Mouse (Mus musculus) fibroblast of lung, adult 2 months (primary cell): ENCODE data around the gene Kcnt2.

Experiments
- DNase-seq: peaks from one replicate; pipeline ENCODE4 v3.0.0-alpha.2; 2011; ENCODE audit warnings: low read depth

The Kcnt2 gene

DNA sequence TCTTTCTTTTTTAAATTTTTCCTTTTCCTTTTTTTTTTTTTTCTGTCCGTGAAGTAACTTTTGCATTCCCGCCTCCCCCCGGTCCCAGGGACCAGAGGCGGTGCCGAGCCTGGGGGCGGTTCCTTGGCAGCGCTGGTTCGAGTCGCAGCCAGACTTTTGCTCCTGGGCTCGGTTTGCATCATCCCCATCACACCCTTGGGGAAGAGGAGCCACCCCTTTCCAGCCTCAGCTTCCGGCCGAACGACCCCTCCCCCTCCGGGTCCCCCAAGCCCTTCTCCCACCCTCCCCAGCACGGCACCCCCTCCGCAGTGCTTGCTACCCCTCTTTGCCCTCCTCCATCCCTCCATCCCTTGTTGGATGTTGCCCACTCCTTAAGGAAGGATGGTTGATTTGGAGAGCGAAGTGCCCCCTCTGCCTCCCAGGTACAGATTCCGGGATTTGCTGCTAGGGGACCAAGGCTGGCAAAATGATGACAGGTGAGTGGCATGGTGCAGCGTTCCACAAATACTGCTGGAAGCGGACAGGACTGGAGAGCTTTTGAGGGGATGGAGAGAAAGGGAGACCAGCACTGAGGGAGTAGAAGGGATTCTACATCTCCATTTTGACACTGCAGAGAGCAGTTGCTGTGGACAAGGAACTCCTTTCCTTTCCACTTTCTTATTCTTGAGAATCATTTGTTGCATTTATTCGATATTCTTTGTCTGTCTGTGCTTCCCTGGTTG lies at the start of gene Kcnt2:
Kcnt2 (plus strand) TSS at position 283 of the 722 bp plus-strand sequence.
- DNase-seq = no peak

DNA sequence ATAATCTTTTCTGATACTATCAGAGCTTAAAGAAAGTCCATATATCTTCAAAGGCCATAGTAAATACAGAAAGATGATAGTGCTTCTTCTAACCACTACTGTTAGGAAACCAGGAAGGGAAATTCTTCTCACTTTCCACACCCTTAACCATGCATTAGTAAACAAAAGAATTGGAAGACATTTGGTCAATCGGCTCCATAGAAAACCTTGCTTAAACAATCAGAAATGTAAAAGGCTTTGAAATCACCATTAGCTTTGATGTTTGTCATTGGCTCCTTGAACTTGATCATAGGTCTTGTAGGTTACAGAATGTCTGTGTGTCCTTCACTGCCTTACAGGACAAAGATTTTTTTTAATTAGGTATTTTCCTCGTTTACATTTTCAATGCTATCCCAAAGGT lies 40.6 kb upstream of the Kcnt2 start:
- DNase-seq = no peak

DNA sequence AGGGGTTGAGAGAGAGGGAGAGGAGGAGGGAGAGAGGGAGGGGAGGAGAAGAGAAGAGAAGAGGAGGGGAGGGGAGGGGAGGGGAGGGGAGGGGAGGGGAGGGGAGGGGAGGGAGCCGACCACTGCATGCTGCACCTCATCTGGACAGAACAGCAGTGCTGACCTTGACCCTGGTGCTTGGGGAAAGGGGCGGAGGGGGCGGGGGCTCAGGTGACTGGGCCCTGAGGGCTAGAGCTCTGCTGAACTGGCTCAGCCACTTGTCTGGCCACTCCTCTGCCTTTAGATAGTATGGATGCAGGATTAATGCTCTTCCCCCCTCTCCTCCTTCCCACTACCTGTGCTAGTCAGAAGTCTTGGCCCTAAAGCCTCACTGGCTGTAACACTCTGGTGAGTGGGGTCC lies 20.7 kb upstream of the Kcnt2 start:
- DNase-seq = no peak

DNA sequence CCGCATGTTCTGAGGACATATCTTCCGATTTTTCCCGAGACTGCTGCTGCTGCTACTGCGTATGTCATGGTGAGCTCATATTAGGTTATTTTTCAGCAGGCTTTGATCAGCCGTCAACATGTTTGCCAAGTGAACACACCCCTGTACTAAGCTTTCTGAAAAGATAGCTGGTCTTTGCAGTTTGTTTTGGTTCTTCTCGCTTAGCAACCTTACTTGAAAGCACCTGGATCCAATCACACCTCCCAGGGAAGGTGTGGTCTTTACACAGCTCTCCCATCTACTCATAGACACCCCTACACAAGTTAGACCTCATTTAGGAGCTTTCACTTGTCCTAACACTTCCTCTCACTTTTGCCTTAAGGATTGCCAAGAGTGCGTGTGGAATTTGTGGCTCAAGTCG lies 19.3 kb upstream of the Kcnt2 start:
- DNase-seq = no peak

DNA sequence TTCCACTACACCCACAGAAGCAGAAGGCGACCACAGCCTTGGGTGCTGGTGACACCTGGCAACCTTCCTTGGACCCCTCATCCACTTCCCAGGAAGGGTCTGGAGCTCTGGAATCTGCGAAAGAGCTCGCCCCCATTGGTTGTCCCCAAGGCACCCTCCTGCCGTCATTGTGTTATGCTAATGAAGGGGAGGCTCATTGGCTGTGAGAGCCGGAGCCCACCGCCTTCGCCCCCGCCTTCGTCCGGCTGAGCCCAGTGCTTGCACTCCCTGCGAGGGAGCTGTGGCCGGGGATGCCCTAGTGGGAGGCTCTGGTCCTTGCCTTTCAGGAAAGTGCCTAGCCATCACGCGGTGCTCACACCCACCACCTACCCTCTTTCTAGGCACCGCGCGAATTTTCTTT lies 493 bp upstream of the Kcnt2 start:
- DNase-seq = no peak

DNA sequence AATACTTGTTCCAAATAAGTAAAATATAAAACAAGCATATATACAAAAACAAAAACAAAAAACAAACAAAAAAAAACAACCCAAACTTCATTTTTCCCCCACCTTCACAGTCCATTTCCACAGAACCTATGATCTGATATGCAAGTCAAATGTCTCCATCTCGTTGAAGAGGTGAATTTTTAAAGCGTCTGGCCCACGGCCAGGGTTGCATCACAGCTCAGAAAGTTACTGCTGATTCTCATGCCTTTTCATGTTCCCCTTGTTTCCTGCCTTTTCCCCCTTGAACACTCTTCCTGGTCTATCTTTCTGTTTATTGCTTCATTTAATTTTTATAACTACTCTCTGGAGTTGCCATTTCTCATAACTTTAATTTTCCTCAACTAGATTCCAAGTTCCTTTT lies 18.7 kb downstream of the Kcnt2 start:
- no peak for DNase-seq

DNA sequence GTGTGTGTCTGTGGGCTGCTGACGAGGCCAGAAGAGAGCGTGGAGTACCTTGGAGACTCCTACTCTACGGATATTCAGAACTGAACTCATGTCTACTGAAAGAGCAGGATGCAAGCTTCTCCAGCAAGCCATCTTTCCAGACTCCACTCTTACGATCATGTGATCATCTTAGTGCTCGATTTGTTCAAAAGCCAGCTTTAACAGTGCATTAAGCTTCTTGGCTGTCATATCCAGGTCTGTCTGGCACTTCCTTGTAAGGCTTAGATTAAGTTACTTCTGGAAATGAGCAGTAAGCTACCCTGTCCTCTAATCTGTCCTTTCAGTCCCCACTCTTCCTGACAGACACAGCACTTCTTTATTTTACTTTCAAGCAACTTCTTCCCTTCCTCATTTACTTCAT lies 20.1 kb downstream of the Kcnt2 start:
- no peak for DNase-seq

DNA sequence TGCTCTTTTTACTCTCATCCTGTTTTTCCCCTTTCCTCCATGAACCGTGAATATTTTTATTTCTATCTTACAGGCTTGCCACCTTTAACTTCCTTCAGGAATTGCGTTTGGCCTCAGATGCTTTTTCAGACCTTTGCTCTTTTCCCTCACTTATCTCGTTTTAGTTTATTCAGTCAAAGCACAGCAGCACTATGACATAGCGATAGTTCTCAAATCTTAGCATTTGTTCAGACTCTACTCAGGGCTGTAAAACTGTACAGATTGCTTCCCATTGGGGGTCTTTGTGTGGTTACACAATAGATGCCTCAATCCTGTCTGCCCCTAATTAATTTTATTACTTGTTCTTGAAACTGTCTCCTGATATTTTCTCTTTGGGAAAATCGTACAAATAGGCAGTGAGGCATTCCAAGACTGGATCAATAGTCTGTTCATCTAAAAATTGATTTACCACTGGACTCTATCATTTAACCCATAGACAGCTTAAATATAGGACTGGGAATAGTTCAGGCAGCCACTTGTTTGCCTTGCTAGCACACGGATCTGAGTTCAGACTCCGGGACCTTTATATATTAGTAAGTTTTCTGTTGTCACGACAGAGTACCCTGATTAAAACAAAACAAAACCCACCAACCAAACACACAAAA lies 20.8 kb downstream of the Kcnt2 start:
- no peak for DNase-seq

DNA sequence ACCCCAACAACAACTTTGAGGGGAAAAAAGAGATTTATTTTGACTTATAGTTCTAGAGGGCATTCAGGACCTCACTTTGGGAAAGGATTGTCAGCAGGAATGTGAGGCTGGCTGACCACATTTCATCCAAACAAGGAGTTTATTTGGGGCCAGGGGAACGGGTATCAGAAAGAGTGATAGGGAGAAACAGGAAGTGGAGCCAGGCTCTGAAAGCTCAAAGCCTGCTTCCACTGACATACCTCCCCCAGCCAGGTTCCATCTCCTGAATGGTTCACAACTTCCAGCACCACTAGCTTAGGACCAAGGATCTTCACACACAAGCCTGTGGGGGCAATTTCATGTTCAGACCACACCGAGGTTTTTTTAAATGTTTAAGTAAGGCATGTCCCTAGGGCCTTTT lies 21.3 kb downstream of the Kcnt2 start:
- no peak for DNase-seq

DNA sequence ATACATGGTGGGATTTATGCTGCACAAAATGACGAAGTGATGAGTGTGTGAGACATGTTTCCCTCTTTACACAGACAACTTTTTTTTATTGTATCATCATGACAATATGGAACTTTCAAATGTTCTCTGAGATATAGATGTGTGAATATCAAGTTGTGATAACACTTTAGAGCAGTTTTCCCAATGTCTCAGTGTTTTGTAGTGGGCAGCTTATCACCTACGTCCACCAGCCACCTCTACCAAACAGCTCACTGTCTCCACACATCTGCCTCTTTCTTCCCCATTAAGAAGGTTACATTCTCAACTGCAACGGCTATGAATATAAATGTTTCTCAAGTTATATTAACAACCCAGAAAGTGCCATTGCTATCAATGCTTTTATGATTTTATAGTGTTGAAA lies 27.7 kb downstream of the Kcnt2 start:
- DNase-seq = no peak

DNA sequence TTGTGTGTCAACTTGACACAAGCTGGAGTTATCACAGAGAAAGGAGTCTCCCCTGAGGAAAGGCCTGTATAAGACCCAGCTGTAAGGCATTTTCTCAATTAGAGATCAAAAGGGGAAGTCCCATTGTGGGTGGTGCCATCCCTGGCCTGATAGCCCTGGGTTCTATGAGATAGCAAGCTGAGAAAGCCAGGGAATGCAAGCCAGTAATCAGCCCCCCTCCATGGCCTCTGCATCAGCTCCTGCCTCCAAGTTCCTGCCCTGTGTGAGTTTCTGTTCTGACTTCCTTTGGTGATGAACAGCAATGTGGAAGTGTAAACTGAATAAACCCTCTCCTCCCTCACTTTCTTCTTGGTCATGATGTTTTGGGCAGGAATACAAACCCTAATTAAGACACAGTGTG lies 29.9 kb downstream of the Kcnt2 start:
- no peak for DNase-seq

DNA sequence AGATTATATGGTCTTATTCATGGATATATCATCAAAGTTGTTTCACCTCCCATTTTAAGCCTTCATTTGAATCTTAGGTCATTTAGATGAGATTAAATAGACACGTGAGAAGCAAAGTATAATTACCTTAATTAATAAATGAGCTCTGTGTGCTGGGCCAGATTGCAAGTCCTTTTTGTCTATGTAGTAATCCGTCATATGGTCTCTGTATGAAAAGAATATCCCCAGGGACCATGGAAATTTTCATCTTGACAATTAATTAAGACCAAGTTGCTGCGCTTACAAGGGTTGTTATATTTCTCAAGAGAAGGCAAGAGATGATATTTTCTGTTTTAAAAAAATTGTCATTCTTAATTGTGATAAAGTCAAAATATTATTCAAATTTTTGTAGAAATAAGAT lies 47.2 kb downstream of the Kcnt2 start:
- no peak for DNase-seq

DNA sequence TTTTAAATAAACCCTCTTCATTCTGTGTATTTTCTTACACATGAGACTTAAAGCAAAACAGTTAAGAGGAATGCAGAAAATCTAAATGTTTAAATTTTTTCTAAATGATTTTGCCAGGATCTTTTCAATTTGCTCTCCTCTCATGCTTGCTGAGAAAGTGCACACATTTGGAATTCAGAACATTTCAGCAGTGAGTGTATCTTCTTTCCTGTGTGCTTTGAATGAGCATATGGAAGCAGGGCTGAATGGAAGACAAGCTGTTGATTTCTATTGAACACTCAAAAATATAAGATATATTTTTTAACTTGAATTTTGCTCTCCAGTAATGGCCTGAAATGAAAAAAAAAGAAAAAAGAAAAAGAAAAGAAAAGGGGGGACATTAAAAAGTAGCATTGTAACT lies 49.5 kb downstream of the Kcnt2 start:
- DNase-seq = no peak

DNA sequence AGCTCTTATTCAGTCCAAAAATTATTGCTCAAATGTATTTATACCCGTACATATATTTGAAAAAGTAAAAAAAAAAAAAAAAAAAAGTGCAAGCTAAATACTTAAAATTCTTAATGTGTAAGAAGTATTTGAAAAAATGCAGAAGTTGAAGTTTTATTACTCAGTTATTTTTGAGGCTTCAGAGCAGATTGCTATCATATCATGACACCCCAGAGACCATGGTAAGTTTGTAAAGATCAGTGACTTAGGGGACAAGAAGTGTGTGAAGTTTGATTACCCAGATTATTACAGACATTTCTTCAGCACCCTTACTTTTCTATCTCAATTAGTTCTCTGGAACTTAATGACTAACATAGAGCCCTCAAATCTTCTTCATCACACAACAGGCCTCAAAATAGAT lies 58.3 kb downstream of the Kcnt2 start:
- no peak for DNase-seq

DNA sequence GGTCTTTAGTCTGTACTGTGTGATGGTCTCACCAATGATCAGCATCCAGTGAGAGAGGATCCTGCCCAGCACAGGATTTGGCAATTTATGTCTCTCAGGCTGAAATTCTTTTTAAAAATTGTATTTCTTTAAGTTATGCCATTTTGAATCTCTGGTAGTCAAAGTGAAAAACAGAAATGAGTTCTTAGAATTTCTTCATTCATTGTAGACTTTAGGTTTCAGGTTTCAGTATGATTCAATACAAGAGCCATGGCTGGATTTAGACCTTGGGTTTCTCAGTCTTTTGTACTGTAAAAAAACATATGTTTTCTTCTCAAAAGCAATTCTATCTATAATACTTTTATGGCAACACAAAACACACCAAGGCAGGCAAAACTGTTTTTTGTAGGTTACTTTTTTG lies 59.4 kb downstream of the Kcnt2 start:
- no peak for DNase-seq

DNA sequence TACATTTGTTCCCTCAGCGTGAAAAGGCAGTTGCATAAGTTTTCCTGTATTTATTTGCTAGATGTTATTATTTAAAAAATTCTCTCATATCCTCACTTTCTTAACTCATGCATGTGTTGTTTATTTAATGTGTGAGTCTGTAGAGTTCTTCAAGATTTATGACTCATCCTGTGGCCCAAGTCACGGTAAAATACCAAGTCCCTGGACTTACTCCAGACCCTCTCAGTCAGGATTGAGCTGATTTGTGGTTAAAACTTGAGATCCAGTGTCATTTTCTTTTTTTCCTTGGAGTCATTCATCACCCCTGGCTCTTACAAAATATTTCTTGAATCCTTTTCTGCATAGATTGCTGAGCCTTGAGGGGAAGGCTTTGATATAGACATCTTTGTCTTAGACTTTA lies 60.4 kb downstream of the Kcnt2 start:
- DNase-seq = peak; percentile 94

DNA sequence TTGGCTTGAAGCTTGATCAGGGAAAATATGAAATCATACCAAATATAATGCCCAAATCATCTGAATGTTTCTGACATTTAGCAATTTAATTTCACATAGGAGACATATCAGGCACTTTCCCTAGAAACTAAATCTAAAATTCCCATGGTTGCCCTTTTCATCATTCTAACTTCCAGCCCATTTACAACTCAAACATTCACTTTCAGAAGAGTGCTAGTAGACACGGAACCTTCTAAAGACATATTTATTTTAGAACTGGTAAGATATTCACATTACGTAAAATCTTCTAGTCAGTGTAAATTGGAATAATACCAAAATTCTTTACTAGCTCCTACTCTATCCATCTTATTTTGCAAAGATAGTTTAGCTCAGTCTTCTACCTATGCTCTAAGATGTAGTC lies 64.8 kb downstream of the Kcnt2 start:
- no peak for DNase-seq

DNA sequence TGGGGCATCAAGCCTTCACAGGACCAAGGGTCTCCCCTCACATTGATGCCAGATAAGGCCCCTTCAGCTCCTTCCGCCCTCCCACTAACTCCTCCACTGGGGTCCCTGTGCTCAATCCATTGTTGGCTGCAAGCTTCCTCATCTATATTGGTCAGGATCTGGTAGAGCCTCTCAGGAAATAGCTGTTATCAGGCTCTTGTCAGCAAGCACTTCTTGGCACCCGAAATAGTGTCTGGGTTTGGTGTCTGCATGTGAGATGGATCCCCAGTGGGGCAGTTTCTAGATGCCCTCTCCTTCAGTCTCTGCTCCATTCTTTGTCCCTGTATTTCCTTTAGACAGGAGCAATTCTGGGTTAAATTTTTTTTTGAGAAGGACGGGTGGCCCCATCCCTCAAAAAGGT lies 79.1 kb downstream of the Kcnt2 start:
- no peak for DNase-seq

DNA sequence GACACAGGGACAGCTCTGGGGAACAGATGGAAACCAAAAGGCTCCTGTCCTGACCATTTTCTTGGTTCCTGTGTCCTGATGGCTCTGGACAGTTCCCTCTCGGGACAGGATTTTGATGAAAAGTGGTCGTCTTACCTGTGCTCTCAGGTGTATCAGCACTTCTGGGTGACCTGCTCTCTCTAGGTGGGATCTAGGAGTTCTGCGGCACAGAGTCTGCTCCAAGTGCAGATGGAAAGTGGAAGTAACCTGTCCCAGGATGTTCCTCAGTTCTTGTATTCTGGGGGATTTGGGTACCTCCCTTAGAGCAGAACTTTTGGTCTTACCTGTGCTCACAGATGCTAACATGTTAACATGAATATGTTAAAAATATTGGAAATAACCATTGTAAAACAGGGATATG lies 80.8 kb downstream of the Kcnt2 start:
- no peak for DNase-seq

DNA sequence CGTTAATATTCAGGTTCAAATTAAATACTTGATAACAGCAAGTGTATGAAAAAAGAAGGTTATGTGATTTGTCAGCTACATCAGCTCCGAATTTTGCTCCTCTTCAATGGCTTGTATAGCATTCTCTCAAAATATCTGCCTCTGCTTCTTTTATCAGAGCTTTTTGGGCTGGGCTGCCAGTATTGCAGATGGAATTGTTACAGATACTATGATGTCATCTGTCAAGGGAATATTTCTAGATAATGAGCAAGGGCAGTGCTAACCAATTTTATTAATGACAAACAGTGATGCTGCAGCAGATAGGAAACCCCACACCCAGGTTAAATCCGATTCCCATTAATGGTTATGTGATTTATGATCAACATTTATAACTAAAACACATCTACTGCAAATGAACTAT lies 87.7 kb downstream of the Kcnt2 start:
- no peak for DNase-seq

DNA sequence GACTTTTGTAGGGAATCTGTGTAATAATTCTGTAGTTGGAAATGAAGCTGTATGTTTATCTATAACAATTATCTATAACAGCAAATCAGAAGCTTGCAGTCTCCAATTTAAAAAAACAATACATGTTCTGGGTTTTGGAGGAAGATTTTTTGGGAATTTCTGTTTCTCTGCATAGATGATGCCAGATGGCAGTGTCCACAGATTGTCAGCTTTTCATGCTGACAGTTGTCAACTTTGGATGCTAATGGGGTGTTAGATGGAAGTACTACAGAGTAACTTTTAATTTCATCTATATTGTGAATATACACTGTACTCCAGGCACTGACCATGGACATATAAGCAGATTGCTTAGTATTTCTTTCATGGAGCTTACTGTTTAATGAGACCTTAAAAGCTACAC lies 92.5 kb downstream of the Kcnt2 start:
- DNase-seq = no peak

DNA sequence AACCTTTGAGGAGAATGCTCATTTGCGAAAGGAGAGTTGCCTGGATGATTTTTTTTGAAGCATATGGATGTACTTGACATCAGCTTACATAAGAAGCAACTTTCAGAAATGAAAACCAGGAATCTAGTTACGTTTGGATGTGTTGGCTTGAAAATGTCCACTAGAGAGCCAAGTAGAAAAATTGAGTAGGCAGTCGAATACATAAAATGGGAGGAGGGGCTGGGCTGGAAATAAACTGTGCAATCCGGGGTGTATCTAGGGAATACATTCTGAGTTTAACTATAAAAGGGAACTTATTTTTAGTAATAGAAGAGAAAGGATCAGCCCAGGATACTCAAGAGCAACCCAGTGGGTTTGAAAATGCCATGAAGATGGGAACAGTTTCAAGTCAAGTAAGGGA lies 93.4 kb downstream of the Kcnt2 start:
- DNase-seq = no peak

DNA sequence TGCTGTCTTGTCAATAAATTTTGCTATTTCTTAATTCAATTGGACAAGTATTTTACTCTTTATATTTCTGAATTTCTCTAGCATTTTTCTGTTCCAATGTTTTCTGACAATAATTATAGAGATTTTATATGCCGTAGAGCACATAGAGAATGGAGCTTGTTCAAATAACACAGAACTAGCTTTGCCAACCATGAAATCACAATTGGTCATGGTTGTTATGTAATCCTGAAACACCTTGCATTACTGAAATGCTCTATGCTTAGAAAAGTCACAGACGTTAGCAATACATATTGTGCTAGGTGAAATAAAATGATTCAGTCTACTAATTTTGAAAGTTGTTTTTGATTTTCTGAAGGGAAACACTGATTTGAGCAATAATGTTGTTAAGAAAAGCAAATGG lies 118.8 kb downstream of the Kcnt2 start:
- DNase-seq = no peak

DNA sequence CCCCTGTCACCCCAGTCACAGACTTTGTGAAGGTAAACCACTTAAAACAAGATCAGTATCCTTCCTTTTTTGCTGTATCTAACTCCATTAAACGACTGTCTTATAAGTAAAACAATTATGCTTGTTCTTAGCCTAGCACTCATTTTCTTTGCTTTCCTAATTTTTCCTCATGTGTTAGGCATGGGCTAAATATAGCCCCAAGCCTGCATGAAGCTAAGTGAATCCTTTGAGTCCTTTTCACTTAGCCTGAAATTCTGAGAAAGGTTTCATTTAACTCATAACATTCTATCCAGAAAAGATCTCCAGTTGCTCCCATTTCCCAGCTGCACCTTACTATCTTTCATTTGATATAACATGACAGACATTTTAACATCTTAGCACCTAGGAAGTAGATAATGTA lies 127.6 kb downstream of the Kcnt2 start:
- no peak for DNase-seq
